Mouse (Mus musculus) small intestine, adult 2 months (tissue): Measurements from ENCODE around the gene St3gal5.

Source experiments
- CTCF ChIP-seq: fragments of 200-500 bp; IDR thresholded peaks from 2 replicates; pipeline ENCODE4 v1.5.1; 2012; ENCODE audit warnings: low read depth, mild to moderate bottlenecking, control low read depth, inconsistent platforms, low read length, moderate library complexity, mixed read lengths; ENCODE audit not compliant: insufficient replicate concordance, insufficient read length; ENCODE audit errors: extremely low read depth
- POLR2A ChIP-seq: fragments of 200-500 bp; IDR thresholded peaks from 2 replicates; pipeline ENCODE4 v1.6.1; 2012; ENCODE audit warnings: low read depth, mild to moderate bottlenecking, control low read depth, inconsistent platforms, low read length, moderate library complexity

DNA sequence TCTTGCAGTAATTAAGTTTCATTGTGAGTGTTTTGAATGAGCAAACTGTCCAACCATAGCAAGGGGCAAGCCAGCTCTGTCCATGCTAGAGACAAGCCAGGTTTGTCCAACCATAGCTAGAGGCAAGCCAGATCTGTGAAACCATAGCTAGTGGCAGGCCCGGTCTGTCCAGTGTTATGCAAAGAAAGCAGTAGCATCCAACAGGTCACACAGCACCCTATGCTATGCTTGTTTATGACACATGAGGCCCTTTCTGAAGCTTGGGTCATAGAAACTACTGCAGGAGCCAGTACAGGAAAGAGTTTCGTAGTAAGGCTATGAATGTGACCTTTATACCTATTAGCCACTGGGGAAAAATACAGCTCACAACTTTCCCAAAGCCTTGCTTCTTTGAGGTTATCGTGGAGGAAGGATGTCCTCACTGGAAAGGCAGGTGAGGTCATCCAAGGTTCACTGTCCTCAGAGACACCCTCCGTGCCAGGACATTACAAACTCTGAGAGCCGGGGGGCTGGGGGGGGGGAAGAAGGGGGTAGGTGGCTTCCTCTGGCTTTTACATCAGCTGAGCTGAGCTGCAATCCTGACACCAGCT lies 26.0 kb upstream of the St3gal5 start:
- no peak for TF ChIP-seq CTCF
- no peak for TF ChIP-seq POLR2A
